Mouse (Mus musculus): ENCODE data around the gene Gpx4. TPM values are rescaled to one million over a fixed set of nuclear protein-coding genes. Genes with fewer than 3 reads are reported as not detected.

Gpx4 gene
- polyA plus RNA-seq, 1 experiment, result 1,278 TPM

GRCm38 (mm10) chr10:80019471-80020131, 27.4 kb upstream of the Gpx4 start:
- no peaks in the 10 kb centered on the region for H3K36me3 ChIP-seq (ENCODE audit: control insufficient read depth, insufficient read depth)
- H3K4me3 ChIP-seq, result no peak overlapping the region
- H3K4me2 ChIP-seq (ENCODE audit: low read depth), result no peak overlapping the region
- H3ac ChIP-seq (ENCODE audit: control insufficient read depth, insufficient read length), result no peak overlapping the region
- TF ChIP-seq REST (IDR thresholded peaks at IDR 0.05; ENCODE audit: insufficient read depth, insufficient read length) (no peak), SRF (IDR thresholded peaks at IDR 0.05; ENCODE audit: control insufficient read depth, insufficient read length, low read depth) (no peak), POLR2A (IDR thresholded peaks at IDR 0.05; ENCODE audit: insufficient read length, low read depth) (no peak), TCF3 (IDR thresholded peaks at IDR 0.05; ENCODE audit: insufficient read length, low read depth) (no peak), MYOG (IDR thresholded peaks at IDR 0.05; ENCODE audit: control insufficient read depth in 1 of 3, insufficient read depth in 1 of 3, insufficient read length in 2 of 3, low read depth in 2 of 3) (no peak), USF1 (IDR thresholded peaks at IDR 0.05; ENCODE audit: low read depth) (no peak), MYOD1 (IDR thresholded peaks at IDR 0.05; ENCODE audit: control insufficient read depth in 1 of 3, insufficient read length in 2 of 3, low read depth in 2 of 3) (no peak), MAX (IDR thresholded peaks at IDR 0.05; ENCODE audit: low read depth) (no peak)
- no peaks in the 10 kb centered on the region for H3K27me3 ChIP-seq (ENCODE audit: control insufficient read depth, insufficient read depth, insufficient read length)
- H3K79me2 ChIP-seq (ENCODE audit: control insufficient read depth, insufficient read depth), result no peaks in the 10 kb centered on the region

- H3K4me3 ChIP-seq, result no peak overlapping the region
These were observed 26.8 kb upstream of the Gpx4 start for GRCm38 (mm10) chr10:80020191-80020590.

GRCm38 (mm10) chr10:80020603-80021319, 26.2 kb upstream of the Gpx4 start:
- no peak for TF ChIP-seq POLR2AphosphoS2 (IDR thresholded peaks at IDR 0.05; ENCODE audit: insufficient read length, low read depth)
- TF ChIP-seq MAX (IDR thresholded peaks at IDR 0.05; ENCODE audit: low read depth), result no peak
- no peak for TF ChIP-seq E2F4 (IDR thresholded peaks at IDR 0.05; ENCODE audit: insufficient read depth)
- no peak for TF ChIP-seq TCF3 (IDR thresholded peaks at IDR 0.05; ENCODE audit: insufficient read length, low read depth)
- H3K79me2 ChIP-seq (ENCODE audit: control insufficient read depth, insufficient read depth), result no peaks in the 10 kb centered on the region
- no peak overlapping the region for H3K4me3 ChIP-seq
- H3K36me3 ChIP-seq (ENCODE audit: control insufficient read depth, insufficient read depth), result no peaks in the 10 kb centered on the region
- no peak overlapping the region for H3K4me2 ChIP-seq (ENCODE audit: low read depth)
- H3ac ChIP-seq (ENCODE audit: control insufficient read depth, insufficient read length), result no peak overlapping the region
- H3K27me3 ChIP-seq (ENCODE audit: control insufficient read depth, insufficient read depth, insufficient read length), result no peaks in the 10 kb centered on the region

More at GRCm38 (mm10) chr10:80020191-80020590, 26.8 kb upstream of the Gpx4 start:
- Histone ChIP-seq H3ac (ENCODE audit: control insufficient read depth, insufficient read length) (no peak overlapping the region), H3K4me2 (ENCODE audit: low read depth) (no peak overlapping the region), H3K27me3 (ENCODE audit: control insufficient read depth, insufficient read depth, insufficient read length) (no peaks in the 10 kb centered on the region), H3K79me2 (ENCODE audit: control insufficient read depth, insufficient read depth) (no peaks in the 10 kb centered on the region), H3K36me3 (ENCODE audit: control insufficient read depth, insufficient read depth) (no peaks in the 10 kb centered on the region)
- TF ChIP-seq CEBPB (IDR thresholded peaks at IDR 0.05; ENCODE audit: insufficient read depth, poor library complexity, severe bottlenecking) (no peak), MYOD1 (IDR thresholded peaks at IDR 0.05; ENCODE audit: control insufficient read depth in 1 of 3, insufficient read length in 2 of 3, low read depth in 2 of 3) (no peak), POLR2AphosphoS2 (IDR thresholded peaks at IDR 0.05; ENCODE audit: insufficient read length, low read depth) (no peak), POLR2A (IDR thresholded peaks at IDR 0.05; ENCODE audit: insufficient read length, low read depth) (no peak), TCF12 (IDR thresholded peaks at IDR 0.05; ENCODE audit: insufficient read depth, poor library complexity, severe bottlenecking) (no peak), MAX (IDR thresholded peaks at IDR 0.05; ENCODE audit: low read depth) (no peak), MYOG (IDR thresholded peaks at IDR 0.05; ENCODE audit: control insufficient read depth in 1 of 3, insufficient read depth in 1 of 3, insufficient read length in 2 of 3, low read depth in 2 of 3) (no peak), USF1 (IDR thresholded peaks at IDR 0.05; ENCODE audit: low read depth) (no peak), REST (IDR thresholded peaks at IDR 0.05; ENCODE audit: insufficient read depth, insufficient read length) (no peak), E2F4 (IDR thresholded peaks at IDR 0.05; ENCODE audit: insufficient read depth) (no peak), SRF (IDR thresholded peaks at IDR 0.05; ENCODE audit: control insufficient read depth, insufficient read length, low read depth) (no peak), TCF3 (IDR thresholded peaks at IDR 0.05; ENCODE audit: insufficient read length, low read depth) (no peak)

GRCm38 (mm10) chr10:80021320-80021641, 25.7 kb upstream of the Gpx4 start:
- Histone ChIP-seq H3K4me2 (ENCODE audit: low read depth) (no peak overlapping the region), H3K4me3 (no peak overlapping the region)
- TF ChIP-seq MYOG (IDR thresholded peaks at IDR 0.05; ENCODE audit: control insufficient read depth in 1 of 3, insufficient read depth in 1 of 3, insufficient read length in 2 of 3, low read depth in 2 of 3) (no peak), REST (IDR thresholded peaks at IDR 0.05; ENCODE audit: insufficient read depth, insufficient read length) (no peak), POLR2AphosphoS2 (IDR thresholded peaks at IDR 0.05; ENCODE audit: insufficient read length, low read depth) (no peak), E2F4 (IDR thresholded peaks at IDR 0.05; ENCODE audit: insufficient read depth) (no peak), CEBPB (IDR thresholded peaks at IDR 0.05; ENCODE audit: insufficient read depth, poor library complexity, severe bottlenecking) (no peak)

GRCm38 (mm10) chr10:80022164-80022563, 24.8 kb upstream of the Gpx4 start:
- Histone ChIP-seq H3K27me3 (ENCODE audit: control insufficient read depth, insufficient read depth, insufficient read length) (no peaks in the 10 kb centered on the region), H3K4me2 (ENCODE audit: low read depth) (no peak overlapping the region), H3ac (ENCODE audit: control insufficient read depth, insufficient read length) (no peak overlapping the region), H3K36me3 (ENCODE audit: control insufficient read depth, insufficient read depth) (no peaks in the 10 kb centered on the region), H3K79me2 (ENCODE audit: control insufficient read depth, insufficient read depth) (no peaks in the 10 kb centered on the region), H3K4me3 (no peak overlapping the region)
- TF ChIP-seq MYOG (IDR thresholded peaks at IDR 0.05; ENCODE audit: control insufficient read depth in 1 of 3, insufficient read depth in 1 of 3, insufficient read length in 2 of 3, low read depth in 2 of 3) (no peak), REST (IDR thresholded peaks at IDR 0.05; ENCODE audit: insufficient read depth, insufficient read length) (no peak), SRF (IDR thresholded peaks at IDR 0.05; ENCODE audit: control insufficient read depth, insufficient read length, low read depth) (no peak), MAX (IDR thresholded peaks at IDR 0.05; ENCODE audit: low read depth) (no peak), POLR2A (IDR thresholded peaks at IDR 0.05; ENCODE audit: insufficient read length, low read depth) (no peak), POLR2AphosphoS2 (IDR thresholded peaks at IDR 0.05; ENCODE audit: insufficient read length, low read depth) (no peak), E2F4 (IDR thresholded peaks at IDR 0.05; ENCODE audit: insufficient read depth) (no peak), TCF3 (IDR thresholded peaks at IDR 0.05; ENCODE audit: insufficient read length, low read depth) (no peak), TCF12 (IDR thresholded peaks at IDR 0.05; ENCODE audit: insufficient read depth, poor library complexity, severe bottlenecking) (no peak), MYOD1 (IDR thresholded peaks at IDR 0.05; ENCODE audit: control insufficient read depth in 1 of 3, insufficient read length in 2 of 3, low read depth in 2 of 3) (no peak), CEBPB (IDR thresholded peaks at IDR 0.05; ENCODE audit: insufficient read depth, poor library complexity, severe bottlenecking) (no peak), USF1 (IDR thresholded peaks at IDR 0.05; ENCODE audit: low read depth) (no peak)

More at GRCm38 (mm10) chr10:80021320-80021641, 25.7 kb upstream of the Gpx4 start:
- no peaks in the 10 kb centered on the region for H3K79me2 ChIP-seq (ENCODE audit: control insufficient read depth, insufficient read depth)
- no peaks in the 10 kb centered on the region for H3K27me3 ChIP-seq (ENCODE audit: control insufficient read depth, insufficient read depth, insufficient read length)
- no peaks in the 10 kb centered on the region for H3K36me3 ChIP-seq (ENCODE audit: control insufficient read depth, insufficient read depth)
- no peak overlapping the region for H3ac ChIP-seq (ENCODE audit: control insufficient read depth, insufficient read length)
